Mouse (Mus musculus) CH12.LX (cell line): ENCODE data around the gene Pde3a. TPM values are rescaled to one million over a fixed set of nuclear protein-coding genes. Genes with fewer than 3 reads are reported as not detected.

Experiments used
- DNase-seq: peaks from one replicate; pipeline ENCODE4 v3.0.0-alpha.2; 2013; ENCODE audit errors: extremely low read depth
- H3K27ac ChIP-seq: 2 replicates; pipeline ENCODE4 v1.5.1; 2012; ENCODE audit warnings: low read depth, mild to moderate bottlenecking, control low read depth, moderate library complexity; ENCODE audit not compliant: insufficient read depth
- H3K27me3 ChIP-seq: replicated peaks from 2 replicates; pipeline ENCODE3; 2012; ENCODE audit warnings: inconsistent platforms
- H3K36me3 ChIP-seq, 2 experiments: replicated peaks in 1 of 2; 2 replicates each; pipeline versions ENCODE3 to v1.6.1; 2012; ENCODE audit warnings: inconsistent platforms in 1 of 2, low read length in 1 of 2, mild to moderate bottlenecking in 1 of 2, mixed read lengths in 1 of 2, moderate library complexity in 1 of 2; ENCODE audit not compliant: control insufficient read depth in 1 of 2, insufficient read depth in 1 of 2
- H3K4me1 ChIP-seq, 2 experiments: 2 replicates each; pipeline ENCODE4 v1.6.1; 2012; ENCODE audit warnings: inconsistent platforms in 1 of 2, moderate library complexity in 1 of 2; ENCODE audit not compliant: insufficient read depth in 2 of 2, control insufficient read depth in 1 of 2
- H3K4me2 ChIP-seq: 2 replicates; pipeline ENCODE4 v1.6.1; 2012; ENCODE audit warnings: low read depth, mild to moderate bottlenecking, control low read depth; ENCODE audit not compliant: poor library complexity, insufficient read depth, severe bottlenecking
- H3K4me3 ChIP-seq, 3 experiments: fragments of 150-350 bp in 1 of 3; sonication (generic) in 1 of 3; replicated peaks in 1 of 3; 2 replicates each; pipeline versions ENCODE3 to v1.5.1; 2011 to 2012; ENCODE audit warnings: low read depth in 2 of 3, low read length in 2 of 3, mild to moderate bottlenecking in 2 of 3, moderate library complexity in 2 of 3, control low read depth in 1 of 3, improper control_type of control experiment in 1 of 3, inconsistent platforms in 1 of 3, mixed read lengths in 1 of 3; ENCODE audit not compliant: poor library complexity in 1 of 3
- H3K79me2 ChIP-seq: replicated peaks from 2 replicates; pipeline ENCODE4 v1.6.1; 2012; ENCODE audit warnings: mild to moderate bottlenecking, moderate library complexity; ENCODE audit not compliant: control insufficient read depth, poor library complexity, insufficient read depth, severe bottlenecking; ENCODE audit errors: extremely low read depth
- H3K9ac ChIP-seq: 2 replicates; pipeline ENCODE4 v1.6.1; 2012; ENCODE audit warnings: low read depth, mild to moderate bottlenecking, control low read depth, moderate library complexity; ENCODE audit not compliant: insufficient read depth
- H3K9me3 ChIP-seq: replicated peaks from 2 replicates; pipeline ENCODE3; 2012; ENCODE audit warnings: low read length, inconsistent platforms, mixed read lengths
- CHD1 ChIP-seq: IDR thresholded peaks from 2 replicates; pipeline ENCODE4 v1.6.1; 2012; ENCODE audit warnings: low read depth, low read length, improper control_type of control experiment, inconsistent platforms
- CTCF ChIP-seq, 2 experiments: IDR thresholded peaks in 1 of 2; conservative IDR thresholded peaks in 1 of 2; 2 replicates each; pipeline ENCODE4 v1.5.1; 2011 to 2012; ENCODE audit warnings: low read depth in 2 of 2, low read length in 2 of 2, improper control_type of control experiment in 1 of 2, inconsistent platforms in 1 of 2, mild to moderate bottlenecking in 1 of 2, moderate library complexity in 1 of 2
- E2F4 ChIP-seq: IDR thresholded peaks from 2 replicates; pipeline ENCODE4 v1.6.1; 2011; ENCODE audit warnings: low read depth, low read length, improper control_type of control experiment; ENCODE audit not compliant: insufficient replicate concordance
- EP300 ChIP-seq: IDR thresholded peaks from 2 replicates; pipeline ENCODE4 v1.6.1; 2011; ENCODE audit warnings: low read length, improper control_type of control experiment
- ETS1 ChIP-seq: conservative IDR thresholded peaks from 2 replicates; pipeline ENCODE4 v1.6.1; 2012; ENCODE audit warnings: low read depth, mild to moderate bottlenecking, inconsistent platforms, low read length, improper control_type of control experiment, moderate library complexity
- IRF4 ChIP-seq: IDR thresholded peaks from 2 replicates; pipeline ENCODE4 v1.6.1; 2014; ENCODE audit warnings: low read depth, mild to moderate bottlenecking, inconsistent platforms, low read length, improper control_type of control experiment
- JUN ChIP-seq: IDR thresholded peaks from 2 replicates; pipeline ENCODE4 v1.6.1; 2011; ENCODE audit warnings: low read depth, mild to moderate bottlenecking, low read length, improper control_type of control experiment, moderate library complexity; ENCODE audit not compliant: insufficient read depth
- JUND ChIP-seq: conservative IDR thresholded peaks from 2 replicates; pipeline ENCODE4 v1.6.1; 2011; ENCODE audit warnings: low read depth, low read length, improper control_type of control experiment
- KAT2A ChIP-seq: IDR thresholded peaks from 2 replicates; pipeline ENCODE4 v1.6.1; 2012; ENCODE audit warnings: low read length, improper control_type of control experiment, inconsistent platforms; ENCODE audit not compliant: insufficient replicate concordance
- MAX ChIP-seq: IDR thresholded peaks from 2 replicates; pipeline ENCODE4 v1.6.1; 2011; ENCODE audit warnings: low read length, improper control_type of control experiment
- MAZ ChIP-seq: IDR thresholded peaks from 2 replicates; pipeline ENCODE4 v1.6.1; 2012; ENCODE audit warnings: low read depth, mild to moderate bottlenecking, inconsistent platforms, low read length, improper control_type of control experiment, moderate library complexity
- MEF2A ChIP-seq: IDR thresholded peaks from 2 replicates; pipeline ENCODE4 v1.6.1; 2014; ENCODE audit warnings: low read depth, mild to moderate bottlenecking, inconsistent platforms, low read length, improper control_type of control experiment, borderline replicate concordance
- MXI1 ChIP-seq: IDR thresholded peaks from 2 replicates; pipeline ENCODE4 v1.6.1; 2011; ENCODE audit warnings: mild to moderate bottlenecking, low read depth, low read length, improper control_type of control experiment
- MYC ChIP-seq: IDR thresholded peaks from 2 replicates; pipeline ENCODE4 v1.6.1; 2011; ENCODE audit warnings: low read depth, mild to moderate bottlenecking, improper control_type of control experiment, low read length
- NELFE ChIP-seq: IDR thresholded peaks from 2 replicates; pipeline ENCODE4 v1.6.1; 2011; ENCODE audit warnings: low read depth, low read length, improper control_type of control experiment
- POLR2A ChIP-seq: IDR thresholded peaks from 2 replicates; pipeline ENCODE4 v1.6.1; 2011; ENCODE audit warnings: low read depth, mild to moderate bottlenecking, improper control_type of control experiment, low read length
- RAD21 ChIP-seq: IDR thresholded peaks from 2 replicates; pipeline ENCODE4 v1.6.1; 2011; ENCODE audit warnings: low read depth, mild to moderate bottlenecking, low read length, improper control_type of control experiment, moderate library complexity
- SIN3A ChIP-seq: IDR thresholded peaks from 2 replicates; pipeline ENCODE4 v1.6.1; 2012; ENCODE audit warnings: low read length, improper control_type of control experiment, inconsistent platforms
- USF2 ChIP-seq: conservative IDR thresholded peaks from 2 replicates; pipeline ENCODE4 v1.6.1; 2011; ENCODE audit warnings: low read depth, low read length, improper control_type of control experiment
- ZMIZ1 ChIP-seq: IDR thresholded peaks from 2 replicates; pipeline ENCODE4 v1.6.1; 2012; ENCODE audit warnings: low read depth, mild to moderate bottlenecking, inconsistent platforms, low read length, improper control_type of control experiment
- dilution Hi-C: fragments of 300-500 bp; cut with MboI; formaldehyde crosslinking; loops from 2 replicates; pipeline ENCODE4 v1.14.3; 2020; ENCODE audit warnings: low sequenced_read_pairs; ENCODE audit not compliant: extremely low pct_unique_long_range_greater_than_20kb, extremely low pct_ligation_motif_present
- in situ Hi-C: fragments of 300-500 bp; cut with MboI; formaldehyde crosslinking; loops from 3 replicates; pipeline ENCODE4 v1.14.3; 2019; ENCODE audit warnings: low sequenced_read_pairs, low pct_ligation_motif_present, low pct_unique_long_range_greater_than_20kb, mixed read lengths
- polyA plus RNA-seq: library from polyadenylated mRNA; unstranded; fragments of >175 nt; gene quantifications from 2 replicates; pipeline ENCODE4 v1.2.1, GENCODE M21; 2012; ENCODE audit warnings: low read depth; ENCODE audit not compliant: insufficient read length
- total RNA-seq, 2 experiments: library from RNA; depleted of rRNA; stranded (reverse); fragments of 300-350 nt in 1 of 2; fragments of >200 nt in 1 of 2; gene quantifications; 2 replicates each; pipeline ENCODE4 v1.2.3; 2012 to 2014

Gene Pde3a
- total and polyA plus RNA-seq, 3 experiments: under 0.01 to 0.04 (median 0.03) TPM

GRCm38 (mm10) chr6:141341385-141341784, 92.3 kb downstream of the Pde3a start:
- H3K9me3 ChIP-seq: no peaks in the 10 kb centered on the region
- H3K4me1 ChIP-seq: no peaks in the 10 kb centered on the region
- dilution Hi-C loops (no loop called here), in situ Hi-C loops (loop anchor here (25.0 kb wide), 1 partner anchor 96 kb away; no protein-coding TSS in a partner anchor)
- no peaks in the 10 kb centered on the region for H3K79me2 ChIP-seq
- no peak overlapping the region for H3K27ac ChIP-seq
- no peaks in the 10 kb centered on the region for H3K36me3 ChIP-seq
- TF ChIP-seq NELFE: no peak
- TF ChIP-seq USF2: no peak
- no peak for TF ChIP-seq ZMIZ1
- no peak for TF ChIP-seq JUN
- TF ChIP-seq EP300: no peak
- no peak for TF ChIP-seq MAX
- no peak for TF ChIP-seq JUND
- no peak for TF ChIP-seq MYC
- TF ChIP-seq ETS1: no peak
- TF ChIP-seq KAT2A: no peak
- TF ChIP-seq SIN3A: no peak
- TF ChIP-seq IRF4: no peak
- TF ChIP-seq POLR2A: no peak
- no peak for TF ChIP-seq E2F4
- TF ChIP-seq CTCF (conservative IDR thresholded peaks at IDR 0.05 in 1 of 2, IDR thresholded peaks at IDR 0.05 in 1 of 2; ENCODE audit: low read depth in 2 of 2, low read length in 2 of 2): no peak
- no peak for TF ChIP-seq MXI1
- no peak for TF ChIP-seq MAZ
- no peak for TF ChIP-seq MEF2A
- TF ChIP-seq CHD1: no peak
- no peak overlapping the region for H3K4me2 ChIP-seq
- H3K27me3 ChIP-seq: no peaks in the 10 kb centered on the region
- H3K4me3 ChIP-seq: no peak overlapping the region
- no peak for DNase-seq
- H3K9ac ChIP-seq: no peak overlapping the region

DNA sequence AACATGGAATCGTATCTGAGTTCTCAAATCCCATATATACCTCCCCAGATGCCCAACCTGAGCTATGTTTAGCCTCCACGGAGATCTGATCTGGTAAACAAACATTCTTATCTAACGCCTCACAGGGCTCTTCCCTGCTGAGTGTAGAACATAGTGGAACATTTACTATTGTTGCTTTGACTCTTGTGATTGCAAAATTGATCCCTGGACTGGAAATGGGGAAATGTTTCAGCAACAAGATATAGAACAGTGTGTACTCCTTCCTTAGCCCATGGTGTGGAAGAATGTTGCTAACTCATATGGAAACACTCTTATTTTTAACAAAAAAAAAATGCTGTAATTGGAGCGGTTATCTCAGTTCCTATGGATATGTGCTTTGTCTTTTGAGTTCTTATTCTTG, 98.8 kb downstream of the Pde3a start:
- in situ Hi-C loops: loop anchor here (25.0 kb wide), 1 partner anchor 89 kb away; no protein-coding TSS in a partner anchor

More for the DNA sequence above, 98.8 kb downstream of the Pde3a start:
- no peak for TF ChIP-seq RAD21
- TF ChIP-seq ZMIZ1: no peak
- no peaks in the 10 kb centered on the region for H3K4me1 ChIP-seq
- dilution Hi-C loops: no loop called here
- H3K27ac ChIP-seq: no peak overlapping the region
- no peak for DNase-seq
- H3K27me3 ChIP-seq: no peaks in the 10 kb centered on the region
- no peak overlapping the region for H3K4me3 ChIP-seq
- no peaks in the 10 kb centered on the region for H3K9me3 ChIP-seq
- no peaks in the 10 kb centered on the region for H3K36me3 ChIP-seq
- no peak overlapping the region for H3K4me2 ChIP-seq
- no peaks in the 10 kb centered on the region for H3K79me2 ChIP-seq
- H3K9ac ChIP-seq: no peak overlapping the region
